Mouse (Mus musculus): ENCODE results near the gene Vti1a. TPM values are rescaled to one million over a fixed set of nuclear protein-coding genes. Genes with fewer than 3 reads are reported as not detected.
A peak's percentile ranks its signal among the peaks of the same experiment; 100 is the strongest.

Vti1a gene
- polyA plus RNA-seq, 1 experiment from 2014 or later: 22.8 TPM

DNA sequence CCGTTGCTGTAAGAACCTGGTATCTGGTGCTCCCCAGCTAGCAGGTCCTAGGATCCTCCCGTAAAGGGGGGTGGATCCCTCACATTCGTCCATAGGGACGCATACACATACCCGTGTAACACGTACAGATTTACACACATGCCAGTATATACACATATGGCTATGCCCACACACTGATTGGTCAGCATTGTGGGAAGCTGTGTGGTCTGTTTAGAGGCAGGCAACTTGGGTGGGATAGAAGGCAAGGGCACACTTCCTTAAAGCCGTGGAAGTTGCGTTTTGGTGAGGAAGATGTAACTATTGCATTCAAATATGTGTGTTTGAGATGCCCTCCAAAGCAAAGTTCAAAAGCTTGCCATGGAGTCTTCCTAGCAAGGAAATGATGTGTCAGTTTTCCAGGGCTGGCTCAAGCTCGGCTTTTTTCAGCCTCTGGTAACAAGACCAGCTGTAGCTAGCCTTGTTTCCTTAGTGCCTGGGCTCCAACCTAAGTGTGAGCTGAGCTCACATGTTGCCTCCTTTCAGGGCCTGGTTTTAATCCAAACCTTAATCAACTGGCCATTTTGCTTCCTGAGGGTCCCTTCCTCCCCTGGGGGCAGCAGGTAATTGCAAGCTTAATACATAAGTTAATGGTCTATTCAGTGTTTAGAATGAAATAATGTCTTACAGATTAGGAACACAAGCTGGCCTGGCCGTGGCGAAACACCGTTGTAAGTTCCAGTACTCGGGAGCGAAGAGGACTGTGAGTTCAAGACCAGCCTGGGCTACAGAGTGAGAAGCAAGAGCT is 271.7 kb downstream of the Vti1a start:
- H3K4me3 ChIP-seq (ENCODE audit: low read depth, low read length): no peak overlapping the region
- H3K27ac ChIP-seq (ENCODE audit: low read depth, low read length): no peak overlapping the region
- peaks cover 15% of the 10 kb centered on the region for H3K27me3 ChIP-seq (replicated peaks; ENCODE audit: control insufficient read depth, insufficient read depth, low read length)
- ATAC-seq (no peak), DNase-seq (ENCODE audit: low spot score) (no peak)
- no peak overlapping the region for H3K9ac ChIP-seq (ENCODE audit: low read length)
- WGBS: 73% methylated on average over 14 of the region's 14 CpGs
- H3K4me1 ChIP-seq (ENCODE audit: control insufficient read depth, insufficient read depth, low read length): peaks cover 8% of the 10 kb centered on the region
- H3K9me3 ChIP-seq (replicated peaks; ENCODE audit: control insufficient read depth, low read length): no peaks in the 10 kb centered on the region
- no peaks in the 10 kb centered on the region for H3K36me3 ChIP-seq (ENCODE audit: control insufficient read depth, insufficient read depth, low read length)
- no peak overlapping the region for H3K4me2 ChIP-seq (ENCODE audit: low read length)

- H3K27ac ChIP-seq (ENCODE audit: low read depth, low read length): no peak overlapping the region
- H3K36me3 ChIP-seq (ENCODE audit: control insufficient read depth, insufficient read depth, low read length): no peaks in the 10 kb centered on the region
- H3K4me3 ChIP-seq (ENCODE audit: low read depth, low read length): no peak overlapping the region
- ATAC-seq (no peak), DNase-seq (ENCODE audit: low spot score) (no peak)
- H3K27me3 ChIP-seq (replicated peaks; ENCODE audit: control insufficient read depth, insufficient read depth, low read length): peaks cover 15% of the 10 kb centered on the region
- 31% methylated on average over 16 of the region's 16 CpGs for WGBS
- H3K9me3 ChIP-seq (replicated peaks; ENCODE audit: control insufficient read depth, low read length): no peaks in the 10 kb centered on the region
- H3K4me1 ChIP-seq (ENCODE audit: control insufficient read depth, insufficient read depth, low read length): peaks cover 12% of the 10 kb centered on the region
- no peak overlapping the region for H3K4me2 ChIP-seq (ENCODE audit: low read length)
- no peak overlapping the region for H3K9ac ChIP-seq (ENCODE audit: low read length)
Observed at GRCm38 (mm10) chr19:55588948-55589896, 273.1 kb downstream of the Vti1a start.

DNA sequence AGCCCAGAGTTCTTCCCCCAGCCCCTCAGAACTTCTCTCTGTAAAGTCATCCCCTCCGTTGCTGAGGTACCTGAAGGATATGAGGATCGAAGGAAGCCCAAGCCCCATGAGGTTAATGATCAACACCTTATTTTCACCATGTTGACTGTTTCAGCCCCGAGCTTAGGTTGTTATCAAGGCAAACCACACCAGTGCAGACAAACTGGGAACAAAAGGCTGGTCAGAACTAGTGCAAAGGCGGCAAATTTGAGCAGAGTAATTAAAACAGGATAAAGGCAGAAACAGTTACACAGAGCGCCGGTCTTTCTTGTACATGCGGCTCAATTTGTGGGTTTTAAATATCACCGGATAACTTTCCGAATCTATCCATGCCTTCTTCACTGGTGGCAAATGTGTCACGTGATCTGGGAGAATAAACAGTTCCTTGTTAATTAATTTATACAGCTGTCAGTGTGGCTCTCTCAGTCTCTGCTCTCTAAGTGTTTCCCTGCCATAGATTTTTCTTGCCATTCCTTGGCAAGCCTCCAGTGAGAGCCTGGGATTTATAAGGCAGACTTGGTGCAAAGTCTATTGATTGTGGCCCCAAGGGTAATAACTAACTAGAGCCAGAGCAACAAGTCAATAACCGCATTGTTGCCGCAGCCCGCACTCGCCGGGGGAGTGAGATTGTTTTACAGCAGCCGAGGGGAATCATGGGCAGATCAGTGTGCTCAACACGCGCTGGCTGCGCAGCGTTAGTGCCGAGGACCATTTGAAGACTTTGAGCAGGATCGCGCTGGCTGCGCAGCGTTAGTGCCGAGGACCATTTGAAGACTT is 277.0 kb downstream of the Vti1a start:
- peak overlapping the region; percentile 12; the same call in 1 of the 2 replicates for H3K4me2 ChIP-seq (ENCODE audit: low read length)
- no peak overlapping the region for H3K9ac ChIP-seq (ENCODE audit: low read length)
- ATAC-seq: peak; percentile 60

DNA sequence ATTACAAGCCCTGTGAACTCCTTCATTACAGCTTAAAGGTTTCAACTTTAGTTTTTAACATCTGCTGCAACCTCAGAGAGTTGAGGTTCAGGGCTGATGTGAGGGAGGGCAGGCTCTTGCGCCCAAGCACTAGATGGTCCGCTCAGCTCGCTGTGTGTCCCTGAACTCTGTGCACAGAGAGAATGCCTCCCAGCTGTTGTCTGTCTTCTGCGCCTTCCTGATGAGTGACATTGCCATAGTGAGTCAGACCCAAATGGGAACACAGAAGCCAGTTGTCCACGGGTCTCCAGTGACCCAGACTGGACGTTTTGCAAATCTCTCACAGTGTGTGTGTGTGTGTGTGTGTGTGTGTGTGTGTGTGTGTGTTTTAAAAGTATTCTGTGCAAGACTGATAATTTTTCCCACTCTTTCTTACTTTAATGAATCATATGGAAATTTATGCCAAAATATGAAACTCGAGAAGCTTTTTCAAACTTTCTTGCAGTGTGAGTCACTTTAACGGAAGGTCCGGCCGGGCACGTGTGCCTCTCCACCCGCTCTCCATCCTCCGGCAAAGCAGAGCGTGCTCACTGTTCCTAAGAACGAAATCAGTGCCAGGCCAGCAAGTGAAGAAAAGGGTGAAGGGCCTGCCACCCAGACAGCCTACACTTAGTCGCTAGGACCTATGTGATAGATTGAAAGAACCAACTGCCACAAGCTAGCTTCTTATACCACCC is 277.8 kb downstream of the Vti1a start:
- Histone ChIP-seq H3K36me3 (ENCODE audit: control insufficient read depth, insufficient read depth, low read length) (no peaks in the 10 kb centered on the region), H3K9me3 (replicated peaks; ENCODE audit: control insufficient read depth, low read length) (no peaks in the 10 kb centered on the region), H3K4me3 (ENCODE audit: low read depth, low read length) (no peak overlapping the region), H3K4me2 (ENCODE audit: low read length) (no peak overlapping the region), H3K27ac (ENCODE audit: low read depth, low read length) (no peak overlapping the region), H3K27me3 (replicated peaks; ENCODE audit: control insufficient read depth, insufficient read depth, low read length) (0 out of 2 replicates have a peak, but pooled peaks cover 3% of the 10 kb centered on the region), H3K9ac (ENCODE audit: low read length) (no peak overlapping the region), H3K4me1 (ENCODE audit: control insufficient read depth, insufficient read depth, low read length) (peaks cover 25% of the 10 kb centered on the region)
- WGBS: 84% methylated on average over 16 of the region's 16 CpGs
- DNase-seq (ENCODE audit: low spot score) (no peak), ATAC-seq (no peak)

More for the DNA sequence above, 277.0 kb downstream of the Vti1a start:
- 0 out of 2 replicates have a peak, but pooled peaks cover 7% of the 10 kb centered on the region for H3K27me3 ChIP-seq (replicated peaks; ENCODE audit: control insufficient read depth, insufficient read depth, low read length)
- H3K4me1 ChIP-seq (ENCODE audit: control insufficient read depth, insufficient read depth, low read length): peaks cover 24% of the 10 kb centered on the region
- WGBS: 27% methylated on average over 26 of the region's 26 CpGs
- H3K36me3 ChIP-seq (ENCODE audit: control insufficient read depth, insufficient read depth, low read length): no peaks in the 10 kb centered on the region
- peak; percentile 84 for DNase-seq (ENCODE audit: low spot score)
- H3K4me3 ChIP-seq (ENCODE audit: low read depth, low read length): no peak overlapping the region
- no peak overlapping the region for H3K27ac ChIP-seq (ENCODE audit: low read depth, low read length)
- no peaks in the 10 kb centered on the region for H3K9me3 ChIP-seq (replicated peaks; ENCODE audit: control insufficient read depth, low read length)

GRCm38 (mm10) chr19:55594451-55594850 is 278.4 kb downstream of the Vti1a start:
- WGBS: 97% methylated on average over 3 of the region's 3 CpGs
- H3K4me3 ChIP-seq (ENCODE audit: low read depth, low read length): no peak overlapping the region
- H3K27ac ChIP-seq (ENCODE audit: low read depth, low read length): no peak overlapping the region
- no peaks in the 10 kb centered on the region for H3K36me3 ChIP-seq (ENCODE audit: control insufficient read depth, insufficient read depth, low read length)
- H3K9me3 ChIP-seq (replicated peaks; ENCODE audit: control insufficient read depth, low read length): no peaks in the 10 kb centered on the region
- H3K9ac ChIP-seq (ENCODE audit: low read length): no peak overlapping the region
- no peak overlapping the region for H3K4me2 ChIP-seq (ENCODE audit: low read length)
- 0 out of 2 replicates have a peak, but pooled peaks cover 3% of the 10 kb centered on the region for H3K27me3 ChIP-seq (replicated peaks; ENCODE audit: control insufficient read depth, insufficient read depth, low read length)
- ATAC-seq: no peak
- peaks cover 27% of the 10 kb centered on the region for H3K4me1 ChIP-seq (ENCODE audit: control insufficient read depth, insufficient read depth, low read length)
- DNase-seq (ENCODE audit: low spot score): no peak

DNA sequence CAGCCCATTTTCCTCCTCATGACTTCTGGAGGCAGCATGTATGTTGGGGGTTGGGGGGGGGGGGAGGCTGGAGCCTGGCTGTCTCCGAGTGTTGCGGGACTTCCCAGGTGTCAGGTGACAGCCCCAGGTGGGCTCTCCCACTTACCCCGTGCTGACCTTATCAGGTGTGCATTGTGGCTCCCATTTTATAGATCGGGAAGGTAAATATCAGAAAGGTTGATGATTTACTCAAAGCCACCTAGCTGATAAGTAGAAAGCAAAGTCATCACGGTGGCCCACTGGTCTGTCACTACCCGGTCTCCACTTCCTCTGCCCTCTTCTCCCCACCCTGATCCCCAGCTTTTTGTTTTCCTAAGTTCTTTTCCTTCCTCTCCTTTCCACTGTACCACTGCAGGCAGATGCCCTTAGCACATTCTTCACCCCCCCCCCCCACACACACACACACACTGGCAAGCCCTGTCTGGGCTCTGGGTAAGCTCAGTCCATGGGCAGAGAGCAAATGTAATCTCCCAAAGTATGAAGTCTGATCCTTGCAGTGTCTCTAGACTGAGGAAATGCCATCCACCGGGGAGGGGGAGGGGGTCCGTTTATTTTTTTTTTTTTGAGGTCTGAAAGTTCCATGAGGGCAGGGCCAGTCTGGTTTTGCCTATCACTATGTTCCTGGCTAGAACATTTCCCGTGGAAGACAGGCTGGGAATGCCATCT is 280.0 kb downstream of the Vti1a start:
- no peaks in the 10 kb centered on the region for H3K9me3 ChIP-seq (replicated peaks; ENCODE audit: control insufficient read depth, low read length)
- ATAC-seq: no peak
- no peak overlapping the region for H3K9ac ChIP-seq (ENCODE audit: low read length)
- 73% methylated on average over 9 of the region's 9 CpGs for WGBS
- H3K27me3 ChIP-seq (replicated peaks; ENCODE audit: control insufficient read depth, insufficient read depth, low read length): peaks cover 6% of the 10 kb centered on the region; the same call in 1 of the 2 replicates
- H3K4me3 ChIP-seq (ENCODE audit: low read depth, low read length): no peak overlapping the region
- no peak overlapping the region for H3K4me2 ChIP-seq (ENCODE audit: low read length)
- DNase-seq (ENCODE audit: low spot score): no peak
- no peak overlapping the region for H3K27ac ChIP-seq (ENCODE audit: low read depth, low read length)
- no peaks in the 10 kb centered on the region for H3K36me3 ChIP-seq (ENCODE audit: control insufficient read depth, insufficient read depth, low read length)
- H3K4me1 ChIP-seq (ENCODE audit: control insufficient read depth, insufficient read depth, low read length): peaks cover 30% of the 10 kb centered on the region

GRCm38 (mm10) chr19:55596804-55597203 is 280.7 kb downstream of the Vti1a start:
- ATAC-seq (no peak), DNase-seq (ENCODE audit: low spot score) (no peak)
- H3K4me2 ChIP-seq (ENCODE audit: low read length): no peak overlapping the region
- H3K4me1 ChIP-seq (ENCODE audit: control insufficient read depth, insufficient read depth, low read length): peaks cover 30% of the 10 kb centered on the region
- H3K36me3 ChIP-seq (ENCODE audit: control insufficient read depth, insufficient read depth, low read length): no peaks in the 10 kb centered on the region
- peaks cover 6% of the 10 kb centered on the region; the same call in 1 of the 2 replicates for H3K27me3 ChIP-seq (replicated peaks; ENCODE audit: control insufficient read depth, insufficient read depth, low read length)
- WGBS: 44% methylated on average over 6 of the region's 6 CpGs
- H3K9ac ChIP-seq (ENCODE audit: low read length): no peak overlapping the region
- H3K9me3 ChIP-seq (replicated peaks; ENCODE audit: control insufficient read depth, low read length): no peaks in the 10 kb centered on the region
- H3K4me3 ChIP-seq (ENCODE audit: low read depth, low read length): no peak overlapping the region
- no peak overlapping the region for H3K27ac ChIP-seq (ENCODE audit: low read depth, low read length)
